Mouse (Mus musculus) midbrain, embryonic 13.5 days (tissue): ENCODE measurements at regions not wholly inside any gene's neighbourhood (a gene's known extent, or its start where the extent isn't known, plus 50 kb on each side); places are given as distances from the start of the nearest gene placed in this dataset.

Experiments used
- ATAC-seq: fragments of 200-750 bp; cut with Nextera tagmentation; 2 replicates; pipeline ENCODE4 v1.8.0; 2017; ENCODE audit warnings: mild to moderate bottlenecking, moderate TSS enrichment, moderate library complexity
- H3K27ac ChIP-seq: fragments of 300-500 bp; sonication (generic); 2 replicates; pipeline ENCODE4 v1.5.1; 2015; ENCODE audit warnings: inconsistent platforms, mild to moderate bottlenecking, moderate library complexity
- H3K27me3 ChIP-seq: fragments of 300-500 bp; sonication (generic); 2 replicates; pipeline ENCODE4 v1.6.1; 2015; ENCODE audit warnings: mild to moderate bottlenecking, inconsistent platforms
- H3K36me3 ChIP-seq: fragments of 300-500 bp; sonication (generic); 2 replicates; pipeline ENCODE4 v1.6.1; 2015; ENCODE audit warnings: mild to moderate bottlenecking, inconsistent platforms
- H3K4me1 ChIP-seq: fragments of 300-500 bp; sonication (generic); replicated peaks from 2 replicates; pipeline ENCODE4 v1.6.1; 2015; ENCODE audit warnings: inconsistent platforms
- H3K4me2 ChIP-seq: fragments of 300-500 bp; sonication (generic); replicated peaks from 2 replicates; pipeline ENCODE4 v1.6.1; 2015; ENCODE audit warnings: moderate library complexity, mild to moderate bottlenecking, inconsistent platforms
- H3K4me3 ChIP-seq: fragments of 300-500 bp; sonication (generic); replicated peaks from 2 replicates; pipeline ENCODE4 v1.5.1; 2015; ENCODE audit warnings: mild to moderate bottlenecking, inconsistent platforms
- H3K9ac ChIP-seq: fragments of 300-500 bp; sonication (generic); replicated peaks from 2 replicates; pipeline ENCODE4 v1.6.1; 2015; ENCODE audit warnings: mild to moderate bottlenecking, inconsistent platforms
- H3K9me3 ChIP-seq: fragments of 300-500 bp; sonication (generic); 2 replicates; pipeline ENCODE4 v1.6.1; 2016; ENCODE audit warnings: mild to moderate bottlenecking, inconsistent platforms
- WGBS: fragments of 180-500 bp; shearing (Covaris S2); methylation state at CpG from one replicate; pipeline ENCODE4 v1.1.7; 2015; 5-methylcytosine and 5-hydroxymethylcytosine counted together

DNA sequence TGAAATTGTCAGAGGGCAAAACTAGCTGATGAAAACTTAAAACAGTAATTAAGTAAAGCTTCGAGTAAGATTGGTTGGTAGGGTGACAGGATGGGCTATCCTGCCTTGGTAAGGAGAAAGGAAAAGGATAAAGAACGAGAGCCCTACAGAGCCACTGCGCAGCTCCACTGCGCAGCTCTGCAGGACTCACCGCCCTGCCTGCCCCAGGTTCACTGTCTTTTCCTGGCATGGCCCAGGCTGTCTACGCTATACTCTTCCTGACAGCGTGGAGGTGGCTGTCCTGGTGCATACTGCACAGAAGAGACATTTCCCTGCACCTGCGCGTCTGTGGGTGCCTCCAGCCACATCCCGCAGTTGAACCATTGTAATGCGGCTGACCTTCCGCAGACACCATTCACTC lies 136.6 kb upstream of the Eomes start:
- Histone ChIP-seq H3K4me1 (0 out of 2 replicates have a peak, but pooled peaks cover 4% of the 10 kb centered on the region), H3K9ac (peak overlapping the region; percentile 43), H3K4me3 (peak overlapping the region; percentile 28), H3K27me3 (no peaks in the 10 kb centered on the region), H3K4me2 (peak overlapping the region; percentile 43), H3K36me3 (no peaks in the 10 kb centered on the region), H3K27ac (no peak overlapping the region), H3K9me3 (no peaks in the 10 kb centered on the region)
- peak; percentile 68; the same call in 1 of the 2 replicates for ATAC-seq
- WGBS = 42% methylated on average over 12 of the region's 12 CpGs

DNA sequence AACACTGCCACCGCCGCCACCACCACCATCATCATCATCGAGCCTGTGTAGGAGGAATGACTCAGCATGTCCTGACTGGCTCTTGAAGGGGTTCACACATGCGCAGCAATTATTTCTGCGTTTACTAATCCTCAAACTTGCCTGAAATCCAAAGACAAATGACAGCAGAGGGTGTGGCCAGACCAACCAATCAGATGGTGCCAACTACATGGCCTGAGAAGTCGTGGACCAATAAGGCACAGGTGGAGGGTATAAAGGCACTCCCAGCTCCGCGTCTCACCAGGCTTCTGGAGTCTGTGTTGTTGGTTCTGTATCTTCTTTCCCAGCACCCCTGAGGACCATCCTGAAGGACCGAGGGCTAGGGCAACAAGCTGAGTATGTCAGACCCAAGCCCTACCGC lies 123.1 kb upstream of the Eomes start:
- no peaks in the 10 kb centered on the region for H3K9me3 ChIP-seq
- H3K27me3 ChIP-seq = no peaks in the 10 kb centered on the region
- no peaks in the 10 kb centered on the region for H3K36me3 ChIP-seq
- H3K9ac ChIP-seq = no peak overlapping the region
- 93% methylated on average over 10 of the region's 10 CpGs for WGBS
- no peak for ATAC-seq
- H3K4me3 ChIP-seq = no peak overlapping the region
- no peak overlapping the region for H3K27ac ChIP-seq
- H3K4me1 ChIP-seq = no peaks in the 10 kb centered on the region
- H3K4me2 ChIP-seq = no peak overlapping the region

GRCm38 (mm10) chr9:118357406-118357805 lies 120.6 kb upstream of the Eomes start:
- H3K9ac ChIP-seq = no peak overlapping the region
- 96% methylated on average over 8 of the region's 8 CpGs for WGBS
- ATAC-seq = no peak

DNA sequence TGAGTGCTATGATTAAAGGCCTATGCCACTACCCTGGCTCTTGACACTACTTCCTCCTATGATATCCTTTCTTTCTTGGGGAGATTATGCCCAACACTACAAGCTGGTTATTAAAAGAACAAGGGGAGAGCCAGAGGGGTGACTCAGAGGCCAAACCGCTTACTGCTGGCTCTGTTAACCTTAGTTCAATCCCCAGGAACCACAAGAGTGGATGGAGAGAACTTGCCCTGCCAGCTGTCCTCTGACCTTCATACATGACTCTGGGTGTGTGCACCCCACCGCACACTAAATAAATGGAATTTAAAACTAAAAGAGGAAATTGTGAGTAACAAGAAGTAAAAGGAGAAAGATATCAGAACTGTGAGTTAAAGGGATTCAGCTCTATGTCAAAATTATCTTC lies 114.1 kb upstream of the Eomes start:
- Histone ChIP-seq H3K9ac (no peak overlapping the region), H3K4me1 (no peaks in the 10 kb centered on the region), H3K4me3 (no peak overlapping the region), H3K9me3 (no peaks in the 10 kb centered on the region), H3K36me3 (no peaks in the 10 kb centered on the region), H3K4me2 (no peak overlapping the region), H3K27me3 (no peaks in the 10 kb centered on the region), H3K27ac (no peak overlapping the region)
- no peak for ATAC-seq
- 93% methylated on average over 2 of the region's 2 CpGs for WGBS

More at GRCm38 (mm10) chr9:118357406-118357805, 120.6 kb upstream of the Eomes start:
- no peak overlapping the region for H3K4me3 ChIP-seq
- no peaks in the 10 kb centered on the region for H3K27me3 ChIP-seq
- H3K4me2 ChIP-seq = no peak overlapping the region
- H3K36me3 ChIP-seq = no peaks in the 10 kb centered on the region
- H3K27ac ChIP-seq = no peak overlapping the region
- H3K9me3 ChIP-seq = no peaks in the 10 kb centered on the region
- no peaks in the 10 kb centered on the region for H3K4me1 ChIP-seq

GRCm38 (mm10) chr9:118365431-118365830 lies 112.6 kb upstream of the Eomes start:
- Histone ChIP-seq H3K27ac (no peak overlapping the region), H3K4me3 (no peak overlapping the region), H3K27me3 (no peaks in the 10 kb centered on the region), H3K9me3 (no peaks in the 10 kb centered on the region), H3K4me1 (no peaks in the 10 kb centered on the region), H3K36me3 (no peaks in the 10 kb centered on the region), H3K9ac (no peak overlapping the region), H3K4me2 (no peak overlapping the region)
- 85% methylated on average over 9 of the region's 9 CpGs for WGBS
- ATAC-seq = no peak

- whole genome bisulfite sequencing = 93% methylated on average over 4 of the region's 4 CpGs
- H3K27ac ChIP-seq = no peak overlapping the region
- H3K4me1 ChIP-seq = no peaks in the 10 kb centered on the region
- no peaks in the 10 kb centered on the region for H3K36me3 ChIP-seq
- H3K4me3 ChIP-seq = no peak overlapping the region
- no peak overlapping the region for H3K4me2 ChIP-seq
- H3K27me3 ChIP-seq = no peaks in the 10 kb centered on the region
- H3K9me3 ChIP-seq = no peaks in the 10 kb centered on the region
- no peak overlapping the region for H3K9ac ChIP-seq
- no peak for ATAC-seq
These were observed 110.7 kb upstream of the Eomes start for GRCm38 (mm10) chr9:118367314-118367713.

- WGBS = 42% methylated on average over 6 of the region's 6 CpGs
- Histone ChIP-seq H3K27ac (no peak overlapping the region), H3K4me3 (no peak overlapping the region), H3K4me1 (no peaks in the 10 kb centered on the region), H3K27me3 (no peaks in the 10 kb centered on the region), H3K9ac (no peak overlapping the region), H3K4me2 (no peak overlapping the region), H3K36me3 (no peaks in the 10 kb centered on the region), H3K9me3 (no peaks in the 10 kb centered on the region)
- ATAC-seq = no peak
These were observed 107.4 kb upstream of the Eomes start for GRCm38 (mm10) chr9:118370581-118370980.

DNA sequence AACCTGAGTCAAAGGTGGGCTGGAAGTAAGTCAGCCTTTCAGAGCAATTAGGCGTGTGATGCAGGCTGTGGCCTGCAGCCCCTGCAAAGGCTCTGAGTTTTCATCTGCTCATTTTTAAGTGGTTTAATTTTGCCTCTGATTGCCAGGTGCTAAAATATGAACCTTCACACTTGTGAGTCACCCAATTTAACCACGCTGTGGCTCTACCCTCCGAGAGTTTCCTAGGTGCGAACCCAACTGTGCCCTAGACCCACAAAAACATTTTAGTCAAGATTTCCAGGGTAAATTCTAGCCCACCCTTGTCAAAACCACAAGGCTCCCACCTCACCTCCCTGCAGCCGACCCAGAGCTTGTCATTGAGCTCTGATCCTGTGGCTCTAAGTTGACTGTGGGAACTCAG lies 103.3 kb upstream of the Eomes start:
- Histone ChIP-seq H3K36me3 (no peaks in the 10 kb centered on the region), H3K9ac (no peak overlapping the region), H3K4me1 (no peaks in the 10 kb centered on the region), H3K9me3 (no peaks in the 10 kb centered on the region), H3K4me2 (no peak overlapping the region), H3K4me3 (no peak overlapping the region), H3K27me3 (no peaks in the 10 kb centered on the region), H3K27ac (no peak overlapping the region)
- 95% methylated on average over 5 of the region's 5 CpGs for WGBS
- no peak for ATAC-seq

DNA sequence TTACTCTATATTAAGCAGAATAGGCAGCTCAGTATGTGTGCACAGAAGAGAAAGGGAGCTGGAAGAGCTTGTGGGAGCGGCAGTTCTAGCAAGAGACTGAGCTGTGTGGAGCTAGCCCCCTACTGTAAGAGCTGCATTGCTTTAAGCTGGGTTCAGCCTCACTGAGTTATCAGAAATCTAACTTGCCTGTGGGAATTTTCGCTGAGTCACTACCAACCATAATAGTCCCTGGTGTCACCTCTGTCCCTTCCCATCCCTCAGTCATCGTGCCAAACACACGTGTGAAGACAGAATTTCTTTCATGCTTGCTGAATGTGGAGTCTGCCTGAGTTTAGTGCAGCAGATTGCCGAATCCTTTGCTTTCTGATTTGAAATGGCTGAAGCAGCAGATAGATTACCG lies 99.0 kb upstream of the Eomes start:
- 29% methylated on average over 6 of the region's 6 CpGs for WGBS
- Histone ChIP-seq H3K27me3 (no peaks in the 10 kb centered on the region), H3K9ac (no peak overlapping the region), H3K36me3 (no peaks in the 10 kb centered on the region), H3K4me2 (no peak overlapping the region), H3K4me3 (no peak overlapping the region), H3K9me3 (no peaks in the 10 kb centered on the region), H3K4me1 (no peaks in the 10 kb centered on the region), H3K27ac (no peak overlapping the region)
- no peak for ATAC-seq

GRCm38 (mm10) chr9:118382532-118382931 lies 95.5 kb upstream of the Eomes start:
- peaks cover 8% of the 10 kb centered on the region; the same call in 1 of the 2 replicates for H3K27me3 ChIP-seq
- no peaks in the 10 kb centered on the region for H3K36me3 ChIP-seq
- H3K27ac ChIP-seq = no peak overlapping the region
- H3K9me3 ChIP-seq = no peaks in the 10 kb centered on the region
- H3K4me3 ChIP-seq = no peak overlapping the region
- WGBS = 96% methylated on average over 3 of the region's 3 CpGs
- H3K4me2 ChIP-seq = no peak overlapping the region
- no peaks in the 10 kb centered on the region for H3K4me1 ChIP-seq
- H3K9ac ChIP-seq = no peak overlapping the region
- no peak for ATAC-seq

- no peak overlapping the region for H3K27ac ChIP-seq
- WGBS = 52% methylated on average over 2 of the region's 2 CpGs
- H3K27me3 ChIP-seq = peaks cover 28% of the 10 kb centered on the region
- ATAC-seq = no peak
- no peaks in the 10 kb centered on the region for H3K36me3 ChIP-seq
- peaks cover 8% of the 10 kb centered on the region; the same call in 1 of the 2 replicates for H3K4me1 ChIP-seq
- no peaks in the 10 kb centered on the region for H3K9me3 ChIP-seq
- no peak overlapping the region for H3K4me3 ChIP-seq
- no peak overlapping the region for H3K4me2 ChIP-seq
- H3K9ac ChIP-seq = no peak overlapping the region
These were observed 93.4 kb upstream of the Eomes start for GRCm38 (mm10) chr9:118384610-118385009.

DNA sequence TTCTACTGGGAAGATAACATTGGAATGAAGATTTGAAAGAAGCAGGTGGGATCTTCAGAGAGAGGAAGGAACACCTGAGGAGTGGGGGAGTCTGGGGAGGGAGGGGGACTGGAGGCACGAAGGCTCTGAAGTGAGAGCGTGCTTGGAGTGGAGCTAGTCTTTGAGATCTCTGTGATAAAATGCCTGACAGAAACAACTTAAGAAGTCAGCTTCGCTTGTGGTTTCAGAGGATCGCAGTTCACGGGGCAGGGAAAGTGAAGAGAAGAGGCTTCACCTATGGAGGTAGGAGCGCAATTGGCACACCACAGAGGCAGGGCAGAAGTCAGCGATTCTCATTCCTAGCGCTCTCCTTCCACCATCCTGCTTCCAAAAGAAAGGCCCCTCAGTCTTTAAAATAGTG lies 90.4 kb upstream of the Eomes start:
- H3K4me1 ChIP-seq = peaks cover 8% of the 10 kb centered on the region; the same call in 1 of the 2 replicates
- no peak overlapping the region for H3K27ac ChIP-seq
- no peak overlapping the region for H3K9ac ChIP-seq
- ATAC-seq = no peak
- H3K27me3 ChIP-seq = peaks cover 39% of the 10 kb centered on the region
- no peaks in the 10 kb centered on the region for H3K9me3 ChIP-seq
- WGBS = 49% methylated on average over 8 of the region's 8 CpGs
- no peak overlapping the region for H3K4me3 ChIP-seq
- H3K4me2 ChIP-seq = no peak overlapping the region
- H3K36me3 ChIP-seq = no peaks in the 10 kb centered on the region
